Mouse (Mus musculus): Measurements from ENCODE around the gene Cd1d1. TPM values are rescaled to one million over a fixed set of nuclear protein-coding genes. Genes with fewer than 3 reads are reported as not detected.

The Cd1d1 gene
- polyA plus RNA-seq, 1 experiment from 2014 or later, result 66.6 TPM

GRCm38 (mm10) chr3:86960656-86961394 lies 38.4 kb downstream of the Cd1d1 start:
- Histone ChIP-seq H3K4me1 (no peaks in the 10 kb centered on the region), H3K4me2 (replicated peaks) (no peak overlapping the region), H3K27ac (no peak overlapping the region), H3K4me3 (no peak overlapping the region), H3K27me3 (no peaks in the 10 kb centered on the region), H3K9me3 (no peaks in the 10 kb centered on the region), H3K9ac (no peak overlapping the region), H3K36me3 (no peaks in the 10 kb centered on the region)
- ATAC-seq (ENCODE audit: insufficient number of reproducible peaks, insufficient read depth, low FRiP score, low TSS enrichment), result no peak
- WGBS, result 87% methylated on average over 17 of the region's 17 CpGs

GRCm38 (mm10) chr3:86959088-86959487 lies 40.2 kb downstream of the Cd1d1 start:
- Histone ChIP-seq H3K4me1 (no peaks in the 10 kb centered on the region), H3K4me3 (no peak overlapping the region), H3K9ac (no peak overlapping the region), H3K27me3 (no peaks in the 10 kb centered on the region), H3K36me3 (no peaks in the 10 kb centered on the region), H3K27ac (no peak overlapping the region), H3K9me3 (no peaks in the 10 kb centered on the region), H3K4me2 (replicated peaks) (no peak overlapping the region)
- WGBS, result 91% methylated on average over 7 of the region's 7 CpGs
- ATAC-seq (ENCODE audit: insufficient number of reproducible peaks, insufficient read depth, low FRiP score, low TSS enrichment), result no peak

GRCm38 (mm10) chr3:86955376-86955775 lies 43.9 kb downstream of the Cd1d1 start:
- 17% methylated on average over 4 of the region's 4 CpGs for WGBS
- Histone ChIP-seq H3K4me3 (no peak overlapping the region), H3K9me3 (0 out of 2 replicates have a peak, but pooled peaks cover 3% of the 10 kb centered on the region), H3K27me3 (no peaks in the 10 kb centered on the region), H3K36me3 (no peaks in the 10 kb centered on the region), H3K9ac (no peak overlapping the region), H3K4me1 (no peaks in the 10 kb centered on the region), H3K4me2 (replicated peaks) (no peak overlapping the region), H3K27ac (no peak overlapping the region)
- ATAC-seq (ENCODE audit: insufficient number of reproducible peaks, insufficient read depth, low FRiP score, low TSS enrichment), result no peak

GRCm38 (mm10) chr3:86954521-86954920 lies 44.7 kb downstream of the Cd1d1 start:
- no peak for ATAC-seq (ENCODE audit: insufficient number of reproducible peaks, insufficient read depth, low FRiP score, low TSS enrichment)
- Histone ChIP-seq H3K4me1 (no peaks in the 10 kb centered on the region), H3K36me3 (no peaks in the 10 kb centered on the region), H3K27ac (no peak overlapping the region), H3K4me2 (replicated peaks) (no peak overlapping the region), H3K4me3 (no peak overlapping the region), H3K27me3 (no peaks in the 10 kb centered on the region), H3K9me3 (0 out of 2 replicates have a peak, but pooled peaks cover 3% of the 10 kb centered on the region), H3K9ac (no peak overlapping the region)
- WGBS, result 27% methylated on average over 1 of the region's 1 CpGs

- whole genome bisulfite sequencing, result 83% methylated on average over 4 of the region's 4 CpGs
Measured at GRCm38 (mm10) chr3:86953819-86954218, 45.4 kb downstream of the Cd1d1 start.

GRCm38 (mm10) chr3:86950652-86951051 lies 48.6 kb downstream of the Cd1d1 start:
- no peaks in the 10 kb centered on the region for H3K27me3 ChIP-seq
- ATAC-seq (ENCODE audit: insufficient number of reproducible peaks, insufficient read depth, low FRiP score, low TSS enrichment), result no peak
- no peak overlapping the region for H3K27ac ChIP-seq
- H3K9ac ChIP-seq, result no peak overlapping the region
- no peak overlapping the region for H3K4me2 ChIP-seq (replicated peaks)
- no peak overlapping the region for H3K4me3 ChIP-seq
- no peaks in the 10 kb centered on the region for H3K36me3 ChIP-seq
- H3K4me1 ChIP-seq, result no peaks in the 10 kb centered on the region
- 27% methylated on average over 2 of the region's 2 CpGs for WGBS
- H3K9me3 ChIP-seq, result 0 out of 2 replicates have a peak, but pooled peaks cover 3% of the 10 kb centered on the region

More at GRCm38 (mm10) chr3:86953819-86954218, 45.4 kb downstream of the Cd1d1 start:
- ATAC-seq (ENCODE audit: insufficient number of reproducible peaks, insufficient read depth, low FRiP score, low TSS enrichment), result no peak
- H3K36me3 ChIP-seq, result no peaks in the 10 kb centered on the region
- no peaks in the 10 kb centered on the region for H3K4me1 ChIP-seq
- H3K9me3 ChIP-seq, result 0 out of 2 replicates have a peak, but pooled peaks cover 3% of the 10 kb centered on the region
- no peak overlapping the region for H3K4me3 ChIP-seq
- no peaks in the 10 kb centered on the region for H3K27me3 ChIP-seq
- no peak overlapping the region for H3K27ac ChIP-seq
- H3K9ac ChIP-seq, result no peak overlapping the region
- H3K4me2 ChIP-seq (replicated peaks), result no peak overlapping the region

Other genes with a start within 250 kb of the Cd1d1 start
- 22.2 TPM in 2 replicates for gene Dclk2, start 78.6 kb downstream of the Cd1d1 start, polyA plus RNA-seq (2016; fragmentation: Nextera tagmentation; extraction: Ambion mirVana)
- gene Kirrel, start 175.3 kb upstream of the Cd1d1 start, polyA plus RNA-seq (2016; fragmentation: Nextera tagmentation; extraction: Ambion mirVana), result 25.9 and 26.7 TPM in 2 replicates